Mouse (Mus musculus) liver, embryonic 15.5 days (tissue): ENCODE results near the gene Trim46. TPM values are rescaled to one million over a fixed set of nuclear protein-coding genes. Genes with fewer than 3 reads are reported as not detected.

Experiments
- ATAC-seq: fragments of 200-750 bp; cut with Nextera tagmentation; 2 replicates; pipeline ENCODE4 v1.8.0; 2017; ENCODE audit warnings: moderate number of reproducible peaks, mild to moderate bottlenecking, moderate library complexity; ENCODE audit not compliant: insufficient read depth
- H3K27ac ChIP-seq: fragments of 300-500 bp; sonication (generic); replicated peaks from 2 replicates; pipeline ENCODE4 v1.5.1; 2015; ENCODE audit warnings: mild to moderate bottlenecking, inconsistent platforms
- H3K27me3 ChIP-seq: fragments of 300-500 bp; sonication (generic); 2 replicates; pipeline ENCODE4 v1.6.1; 2015; ENCODE audit warnings: mild to moderate bottlenecking, inconsistent platforms
- H3K36me3 ChIP-seq: fragments of 300-500 bp; sonication (generic); replicated peaks from 2 replicates; pipeline ENCODE4 v1.6.1; 2015; ENCODE audit warnings: moderate library complexity, mild to moderate bottlenecking, inconsistent platforms
- H3K4me1 ChIP-seq: fragments of 300-500 bp; sonication (generic); replicated peaks from 2 replicates; pipeline ENCODE4 v1.6.1; 2015; ENCODE audit warnings: inconsistent platforms
- H3K4me2 ChIP-seq: fragments of 300-500 bp; sonication (generic); 2 replicates; pipeline ENCODE4 v1.6.1; 2015; ENCODE audit warnings: moderate library complexity, mild to moderate bottlenecking, inconsistent platforms
- H3K4me3 ChIP-seq: fragments of 300-500 bp; sonication (generic); replicated peaks from 2 replicates; pipeline ENCODE4 v1.5.1; 2015; ENCODE audit warnings: mild to moderate bottlenecking, inconsistent platforms
- H3K9ac ChIP-seq: fragments of 300-500 bp; sonication (generic); 2 replicates; pipeline ENCODE4 v1.6.1; 2015; ENCODE audit warnings: moderate library complexity, mild to moderate bottlenecking, inconsistent platforms
- H3K9me3 ChIP-seq: fragments of 300-500 bp; sonication (generic); replicated peaks from 2 replicates; pipeline ENCODE4 v1.6.1; 2016; ENCODE audit warnings: inconsistent platforms
- WGBS: fragments of 180-500 bp; shearing (Covaris S2); methylation state at CpG from one replicate; pipeline ENCODE4 v1.1.7; 2015; ENCODE audit warnings: mixed read lengths; ENCODE audit not compliant: insufficient replicate concordance; 5-methylcytosine and 5-hydroxymethylcytosine counted together
- polyA plus RNA-seq: library from polyadenylated mRNA; unstranded; fragments of >200 nt; fragmentation: Nextera tagmentation; extraction: Ambion mirVana; gene quantifications from 2 replicates; pipeline ENCODE4 v1.2.1, GENCODE M21; 2015

Trim46 gene
- polyA plus RNA-seq, result 0.23 and 0.31 TPM in 2 replicates

- Histone ChIP-seq H3K4me2 (peak within 1 kb of the TSS; percentile 90), H3K27ac (peak within 1 kb of the TSS; percentile 69), H3K27me3 (peaks cover 42% of the 10 kb centered on the region), H3K4me3 (peak within 1 kb of the TSS; percentile 78), H3K9ac (peak within 1 kb of the TSS; percentile 73), H3K4me1 (peaks cover 64% of the 10 kb centered on the region), H3K9me3 (no peaks in the 10 kb centered on the region), H3K36me3 (no peaks in the 10 kb centered on the region; the same call in 1 of the 2 replicates)
- ATAC-seq, result peak; percentile 64
- under 1% methylated on average over 42 of the region's 42 CpGs for WGBS
These were observed at the start of gene Trim46 for GRCm38 (mm10) chr3:89246261-89247100. Trim46 (minus strand) TSS chr3:89246309.

GRCm38 (mm10) chr3:89295685-89296230 is 49.6 kb upstream of the Trim46 start:
- 42% methylated on average over 8 of the region's 8 CpGs for WGBS
- Histone ChIP-seq H3K9ac (no peak overlapping the region), H3K36me3 (no peaks in the 10 kb centered on the region), H3K4me2 (no peak overlapping the region), H3K9me3 (no peaks in the 10 kb centered on the region), H3K27me3 (peaks cover 24% of the 10 kb centered on the region), H3K4me3 (no peak overlapping the region), H3K4me1 (peaks cover 9% of the 10 kb centered on the region), H3K27ac (no peak overlapping the region)
- no peak for ATAC-seq

DNA sequence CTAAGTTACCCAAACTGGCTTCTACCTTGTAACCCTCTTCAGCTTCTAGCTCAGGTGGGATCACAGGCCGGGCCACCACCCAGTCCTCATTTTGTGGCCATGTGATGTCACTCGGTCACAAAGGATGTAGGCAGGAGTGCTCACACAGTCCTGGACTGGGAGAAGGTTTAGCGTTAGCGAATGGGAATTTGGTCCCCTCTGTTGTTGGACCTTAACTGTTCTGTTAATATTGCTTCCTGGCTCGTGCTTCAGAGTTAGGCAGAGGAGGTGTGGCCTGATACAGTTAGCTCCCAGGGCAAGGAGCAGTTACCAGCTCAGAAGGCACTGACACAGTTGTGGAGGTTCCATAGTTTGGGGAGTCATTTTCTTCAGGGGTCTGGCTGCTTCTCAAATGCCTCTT is 48.1 kb upstream of the Trim46 start:
- H3K36me3 ChIP-seq, result no peaks in the 10 kb centered on the region
- H3K4me2 ChIP-seq, result no peak overlapping the region
- H3K9ac ChIP-seq, result no peak overlapping the region
- H3K4me1 ChIP-seq, result peaks cover 6% of the 10 kb centered on the region; the same call in 1 of the 2 replicates
- WGBS, result 57% methylated on average over 5 of the region's 5 CpGs
- peak overlapping the region; percentile 64 for H3K27ac ChIP-seq
- no peak overlapping the region for H3K4me3 ChIP-seq
- no peaks in the 10 kb centered on the region for H3K9me3 ChIP-seq
- no peak; the same call in 1 of the 2 replicates for ATAC-seq
- H3K27me3 ChIP-seq, result peaks cover 11% of the 10 kb centered on the region

DNA sequence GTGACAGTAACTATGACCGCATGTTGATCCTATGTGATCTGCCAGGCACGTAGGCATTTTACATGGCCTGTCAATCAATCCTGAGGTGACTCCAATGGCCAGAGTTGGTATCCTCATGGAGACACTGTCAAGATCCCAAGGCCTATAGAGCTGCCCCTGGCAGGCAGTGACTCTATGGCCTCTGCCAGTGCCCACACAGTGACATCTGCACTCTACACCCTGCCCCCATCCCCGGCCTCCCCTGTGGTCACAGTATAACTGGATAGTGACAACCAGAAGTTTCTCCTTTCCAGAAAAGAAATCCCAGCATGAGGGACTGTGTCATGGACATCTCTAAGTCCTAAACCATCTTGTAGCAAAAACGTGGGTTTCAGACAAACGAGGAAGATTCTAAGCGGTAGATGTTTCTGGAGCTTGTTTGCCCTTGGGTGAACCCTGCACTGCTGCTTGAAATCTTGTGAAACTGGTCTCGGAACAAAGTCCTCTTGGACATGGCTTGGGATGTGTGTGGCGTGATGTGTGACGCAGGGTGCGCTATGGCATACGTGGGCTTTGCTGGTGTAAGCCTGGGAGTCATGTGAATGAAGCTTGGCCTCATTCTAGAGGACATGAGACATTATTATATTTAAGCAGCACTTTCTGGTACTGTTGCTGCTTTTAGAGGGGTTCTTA is 47.3 kb upstream of the Trim46 start:
- Histone ChIP-seq H3K4me2 (no peak overlapping the region), H3K4me3 (no peak overlapping the region), H3K9ac (no peak overlapping the region), H3K36me3 (no peaks in the 10 kb centered on the region), H3K9me3 (no peaks in the 10 kb centered on the region), H3K4me1 (peaks cover 5% of the 10 kb centered on the region; the same call in 1 of the 2 replicates), H3K27me3 (0 out of 2 replicates have a peak, but pooled peaks cover 3% of the 10 kb centered on the region), H3K27ac (peak overlapping the region; percentile 64)
- peak; percentile 75 for ATAC-seq
- 64% methylated on average over 11 of the region's 11 CpGs for WGBS

GRCm38 (mm10) chr3:89292303-89292702 is 46.2 kb upstream of the Trim46 start:
- no peaks in the 10 kb centered on the region for H3K9me3 ChIP-seq
- no peak overlapping the region for H3K9ac ChIP-seq
- no peak overlapping the region for H3K27ac ChIP-seq
- WGBS, result 66% methylated on average over 5 of the region's 5 CpGs
- peaks cover 8% of the 10 kb centered on the region; the same call in 1 of the 2 replicates for H3K27me3 ChIP-seq
- H3K4me2 ChIP-seq, result no peak overlapping the region
- no peaks in the 10 kb centered on the region for H3K36me3 ChIP-seq
- ATAC-seq, result no peak
- no peak overlapping the region for H3K4me3 ChIP-seq
- peaks cover 5% of the 10 kb centered on the region; the same call in 1 of the 2 replicates for H3K4me1 ChIP-seq

DNA sequence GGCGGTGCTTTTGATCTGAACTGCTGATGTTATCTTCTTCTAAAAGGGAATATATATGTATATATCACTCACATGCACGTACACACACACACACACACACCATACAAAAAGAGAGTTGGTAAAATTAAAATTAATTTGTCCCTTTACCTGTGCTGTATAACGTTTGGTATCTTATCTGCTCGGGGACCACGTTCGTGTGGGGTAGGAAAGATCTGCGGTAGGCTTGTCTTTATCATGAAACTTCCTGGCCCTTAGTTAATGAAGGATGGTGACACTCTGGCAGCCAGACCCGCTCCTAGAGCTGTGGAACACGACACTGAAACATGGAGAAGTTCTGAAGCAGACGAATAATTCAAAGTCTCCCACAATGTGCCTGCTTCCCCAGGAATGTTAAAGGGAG is 45.8 kb upstream of the Trim46 start:
- Histone ChIP-seq H3K9me3 (no peaks in the 10 kb centered on the region), H3K4me1 (peaks cover 5% of the 10 kb centered on the region; the same call in 1 of the 2 replicates), H3K27me3 (peaks cover 8% of the 10 kb centered on the region; the same call in 1 of the 2 replicates), H3K27ac (no peak overlapping the region), H3K4me3 (no peak overlapping the region), H3K36me3 (no peaks in the 10 kb centered on the region), H3K4me2 (no peak overlapping the region), H3K9ac (no peak overlapping the region)
- WGBS, result 26% methylated on average over 10 of the region's 10 CpGs
- ATAC-seq, result no peak

DNA sequence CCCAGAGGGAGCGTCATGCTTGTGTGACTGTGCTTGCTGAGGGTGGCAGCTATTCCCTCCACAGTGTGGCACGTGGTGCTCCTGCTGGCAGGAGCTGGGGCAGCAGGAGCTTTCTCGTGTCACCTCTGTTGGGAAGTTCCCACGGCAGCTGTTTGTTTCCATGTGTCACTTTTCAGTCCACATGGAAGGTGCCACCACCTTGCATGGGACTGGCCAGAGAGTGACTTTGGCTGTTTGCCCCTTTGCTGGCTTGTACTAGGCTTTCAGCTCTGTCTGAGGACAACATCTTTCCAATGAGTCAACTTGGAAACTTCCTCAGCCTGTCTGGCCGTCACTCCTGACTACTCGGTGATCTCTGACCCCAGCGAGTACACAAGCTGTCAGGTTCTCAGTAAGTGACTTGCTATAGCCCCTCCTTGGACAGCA is 42.4 kb upstream of the Trim46 start:
- Histone ChIP-seq H3K27me3 (peaks cover 27% of the 10 kb centered on the region), H3K27ac (no peak overlapping the region), H3K4me1 (no peaks in the 10 kb centered on the region), H3K9me3 (no peaks in the 10 kb centered on the region), H3K4me3 (no peak overlapping the region), H3K9ac (no peak overlapping the region), H3K36me3 (no peaks in the 10 kb centered on the region), H3K4me2 (no peak overlapping the region)
- 38% methylated on average over 7 of the region's 7 CpGs for WGBS
- no peak for ATAC-seq

GRCm38 (mm10) chr3:89287286-89287685 is 41.2 kb upstream of the Trim46 start:
- H3K27ac ChIP-seq, result no peak overlapping the region
- no peak overlapping the region for H3K9ac ChIP-seq
- peaks cover 34% of the 10 kb centered on the region for H3K27me3 ChIP-seq

GRCm38 (mm10) chr3:89285526-89285925 is 39.4 kb upstream of the Trim46 start:
- Histone ChIP-seq H3K4me3 (no peak overlapping the region), H3K27me3 (peaks cover 51% of the 10 kb centered on the region), H3K27ac (no peak overlapping the region), H3K4me1 (peaks cover 9% of the 10 kb centered on the region; the same call in 1 of the 2 replicates), H3K36me3 (no peaks in the 10 kb centered on the region), H3K9ac (no peak overlapping the region), H3K4me2 (no peak overlapping the region), H3K9me3 (no peaks in the 10 kb centered on the region)
- 45% methylated on average over 2 of the region's 2 CpGs for WGBS
- no peak for ATAC-seq

More at GRCm38 (mm10) chr3:89287286-89287685, 41.2 kb upstream of the Trim46 start:
- Histone ChIP-seq H3K36me3 (no peaks in the 10 kb centered on the region), H3K4me1 (no peaks in the 10 kb centered on the region), H3K9me3 (no peaks in the 10 kb centered on the region), H3K4me2 (no peak overlapping the region), H3K4me3 (no peak overlapping the region)
- no peak for ATAC-seq
- WGBS, result 46% methylated on average over 5 of the region's 5 CpGs

GRCm38 (mm10) chr3:89284261-89284660 is 38.2 kb upstream of the Trim46 start:
- no peaks in the 10 kb centered on the region for H3K36me3 ChIP-seq
- no peak overlapping the region for H3K4me3 ChIP-seq
- WGBS, result 72% methylated on average over 3 of the region's 3 CpGs
- peaks cover 22% of the 10 kb centered on the region for H3K4me1 ChIP-seq
- peaks cover 64% of the 10 kb centered on the region for H3K27me3 ChIP-seq
- no peaks in the 10 kb centered on the region for H3K9me3 ChIP-seq
- no peak overlapping the region for H3K9ac ChIP-seq
- H3K4me2 ChIP-seq, result no peak overlapping the region
- no peak for ATAC-seq
- no peak overlapping the region for H3K27ac ChIP-seq

- no peaks in the 10 kb centered on the region for H3K36me3 ChIP-seq
- H3K4me2 ChIP-seq, result no peak overlapping the region
- ATAC-seq, result no peak
- no peaks in the 10 kb centered on the region for H3K9me3 ChIP-seq
- no peak overlapping the region for H3K9ac ChIP-seq
- H3K4me3 ChIP-seq, result no peak overlapping the region
- peaks cover 30% of the 10 kb centered on the region for H3K4me1 ChIP-seq
- H3K27me3 ChIP-seq, result peaks cover 76% of the 10 kb centered on the region
- no peak overlapping the region for H3K27ac ChIP-seq
- 9% methylated on average over 4 of the region's 4 CpGs for WGBS
These were observed 36.2 kb upstream of the Trim46 start for GRCm38 (mm10) chr3:89282291-89282643.
